Mouse (Mus musculus) ovary, adult 18-20 months (tissue): ENCODE data around the gene Kcne1.

Experiments
- DNase-seq: peaks from one replicate; pipeline ENCODE4 v3.0.0; 2022; ENCODE audit warnings: low spot score, mixed read lengths

Gene Kcne1

DNA sequence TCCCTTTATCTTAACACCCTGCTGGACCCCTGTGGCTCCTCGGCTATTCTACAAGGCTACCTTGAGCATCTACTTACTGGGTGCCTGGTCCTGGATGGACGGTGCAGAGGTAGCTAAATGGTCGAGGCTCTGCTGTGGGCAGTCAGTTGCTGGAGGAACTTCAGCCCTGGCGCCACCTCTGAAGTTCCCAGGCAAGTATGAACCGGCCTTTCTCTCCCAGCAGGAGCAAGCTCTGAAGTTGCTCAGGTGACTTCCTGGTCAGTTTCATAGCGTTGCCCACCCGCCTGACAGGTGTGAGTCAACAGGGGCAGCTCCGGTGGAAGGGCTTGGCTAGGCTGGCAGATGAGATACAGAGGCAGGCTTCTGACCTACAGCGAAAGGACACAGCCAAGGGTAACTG, at the start of gene Kcne1:
Kcne1 (minus strand) TSS at position 240 of the 400 bp plus-strand sequence.
- DNase-seq, result no peak

DNA sequence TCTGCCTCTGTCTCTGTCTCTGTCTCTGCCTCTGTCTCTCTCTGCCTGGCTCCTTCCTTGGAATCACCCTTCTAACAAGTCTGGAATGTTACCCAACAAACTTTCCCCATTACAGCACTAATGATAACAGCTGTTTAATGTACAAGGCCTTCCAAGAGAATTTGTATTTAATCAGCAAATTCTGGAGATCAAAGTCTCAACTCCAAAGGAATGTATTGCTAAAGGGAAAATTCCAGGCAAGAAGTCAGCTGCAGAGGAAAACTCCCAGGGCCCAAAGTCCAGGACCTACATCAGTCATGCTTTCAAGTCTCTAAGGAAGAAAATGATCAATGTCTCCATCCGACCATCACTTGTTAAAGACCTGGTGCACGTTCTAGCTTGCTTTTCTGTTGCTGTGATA, 48.6 kb upstream of the Kcne1 start:
- DNase-seq, result no peak

DNA sequence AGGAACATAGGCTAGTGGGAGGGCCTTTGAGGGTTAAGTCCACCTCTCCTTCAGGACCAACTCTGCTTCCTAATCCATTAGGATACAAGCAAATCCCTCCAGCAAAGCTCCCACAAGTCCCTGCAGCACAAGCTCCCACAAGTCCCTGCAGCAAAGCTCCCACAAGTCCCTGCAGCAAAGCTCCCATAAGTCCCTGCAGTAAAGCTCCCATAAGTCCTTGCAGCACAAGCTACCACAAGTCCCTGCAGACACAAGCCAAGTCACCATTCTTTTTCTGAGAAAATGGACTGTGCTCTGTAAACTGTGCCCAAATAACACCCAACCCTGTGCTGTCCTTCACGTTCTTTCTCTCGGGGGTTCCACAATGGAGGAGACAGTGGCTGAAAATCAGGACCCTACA, 44.9 kb upstream of the Kcne1 start:
- no peak for DNase-seq

DNA sequence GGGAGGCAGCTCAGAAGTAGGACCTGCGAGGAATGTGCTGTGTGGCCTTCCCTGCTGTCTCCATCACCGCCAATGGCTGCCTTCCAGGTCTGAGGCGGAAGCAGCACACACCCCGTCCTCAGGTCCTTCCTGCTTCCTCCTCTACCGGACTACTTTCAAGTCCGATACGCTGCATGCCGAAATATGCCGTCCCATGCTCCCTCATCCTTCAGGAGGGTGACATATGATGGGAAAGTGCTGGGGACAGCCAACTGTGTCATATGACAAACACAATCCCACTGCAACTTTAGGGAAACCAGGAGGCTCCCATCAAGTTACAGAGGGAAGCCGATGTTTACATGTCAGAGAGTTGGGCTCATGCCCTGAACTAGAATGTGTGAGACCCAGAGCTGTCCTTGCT, 43.8 kb upstream of the Kcne1 start:
- DNase-seq, result no peak

DNA sequence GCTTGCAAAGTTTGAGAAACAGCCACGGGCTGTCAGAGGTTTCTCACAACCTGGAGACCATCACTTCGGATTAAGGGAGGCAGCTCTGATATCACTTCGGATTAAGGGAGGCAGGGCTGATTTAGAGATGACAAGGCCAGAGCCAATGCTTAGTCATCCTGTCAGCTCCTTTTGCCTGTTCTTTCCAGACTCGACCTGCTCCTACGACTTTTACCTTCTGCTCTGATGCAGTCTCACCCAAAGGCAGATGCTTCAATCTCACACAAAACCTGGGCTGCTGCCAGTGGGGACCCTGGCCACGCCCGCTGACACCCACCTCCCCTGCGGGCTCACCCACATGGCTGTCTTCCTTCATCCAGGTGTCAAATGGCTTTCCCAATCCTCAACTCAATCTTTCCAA, 42.9 kb upstream of the Kcne1 start:
- no peak for DNase-seq

DNA sequence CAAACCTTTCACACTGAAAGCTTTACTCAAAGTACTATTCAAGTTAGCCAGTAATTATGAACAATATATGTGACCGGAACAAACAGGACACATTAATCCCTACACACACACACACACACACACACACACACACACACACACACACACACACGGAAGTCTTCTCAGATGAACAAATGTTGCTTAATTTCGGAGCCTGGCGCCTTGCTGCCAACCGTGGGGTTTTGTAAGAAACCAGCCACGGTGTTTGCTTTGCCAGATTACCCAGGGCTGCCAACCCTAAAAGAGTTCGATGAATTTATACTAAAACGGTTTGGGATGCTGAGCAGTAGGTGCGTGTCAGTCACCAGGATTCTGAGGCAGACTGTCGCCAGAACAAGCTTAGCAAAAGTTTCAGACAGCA, 41.9 kb upstream of the Kcne1 start:
- no peak for DNase-seq

DNA sequence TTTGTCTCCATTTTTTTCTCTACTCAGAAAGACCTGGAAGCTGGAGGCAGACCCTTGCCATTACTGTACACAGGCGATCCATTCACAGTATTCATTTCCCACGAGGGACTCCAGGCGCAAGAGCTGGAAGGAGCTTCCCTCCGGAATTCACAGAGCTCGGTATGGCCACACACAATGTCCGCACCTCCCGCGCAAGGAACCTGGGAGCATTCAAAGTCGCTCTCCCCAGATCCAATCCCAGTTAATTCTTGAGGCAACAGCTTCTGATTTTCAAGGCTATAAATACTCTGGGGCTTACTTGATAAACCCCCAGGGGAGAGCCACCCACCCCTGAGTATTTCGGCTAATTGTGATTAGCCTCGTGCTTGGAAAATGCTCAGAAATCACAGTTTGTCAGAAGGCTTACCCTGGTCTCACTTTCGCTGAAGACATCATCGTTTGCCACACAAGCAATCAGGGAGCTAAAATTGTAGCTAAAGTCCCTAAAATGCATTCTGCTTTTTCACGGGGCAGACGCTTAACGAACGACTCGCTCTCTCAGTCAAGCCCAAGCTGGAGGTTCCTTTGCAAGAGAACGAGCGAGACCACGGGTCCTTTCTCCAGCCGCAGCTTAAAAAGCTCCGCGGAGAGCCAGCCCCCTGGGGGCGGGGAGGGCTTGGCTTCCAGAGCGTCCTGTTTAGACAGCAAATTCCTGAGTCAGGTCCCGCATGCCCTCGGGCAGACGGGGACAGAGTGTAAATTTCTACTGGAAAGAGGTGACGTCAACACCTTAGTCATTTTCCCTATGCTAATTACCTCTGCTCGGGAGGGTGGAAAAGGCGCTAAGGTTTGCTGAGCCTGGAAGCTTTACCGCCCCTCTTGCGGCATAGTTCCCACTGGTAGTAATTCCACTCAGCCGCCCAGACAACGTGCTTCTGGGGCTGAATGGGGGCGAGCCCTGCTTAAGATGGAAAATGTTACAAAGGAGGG, 40.5 kb upstream of the Kcne1 start:
- DNase-seq, result peak; percentile 83

DNA sequence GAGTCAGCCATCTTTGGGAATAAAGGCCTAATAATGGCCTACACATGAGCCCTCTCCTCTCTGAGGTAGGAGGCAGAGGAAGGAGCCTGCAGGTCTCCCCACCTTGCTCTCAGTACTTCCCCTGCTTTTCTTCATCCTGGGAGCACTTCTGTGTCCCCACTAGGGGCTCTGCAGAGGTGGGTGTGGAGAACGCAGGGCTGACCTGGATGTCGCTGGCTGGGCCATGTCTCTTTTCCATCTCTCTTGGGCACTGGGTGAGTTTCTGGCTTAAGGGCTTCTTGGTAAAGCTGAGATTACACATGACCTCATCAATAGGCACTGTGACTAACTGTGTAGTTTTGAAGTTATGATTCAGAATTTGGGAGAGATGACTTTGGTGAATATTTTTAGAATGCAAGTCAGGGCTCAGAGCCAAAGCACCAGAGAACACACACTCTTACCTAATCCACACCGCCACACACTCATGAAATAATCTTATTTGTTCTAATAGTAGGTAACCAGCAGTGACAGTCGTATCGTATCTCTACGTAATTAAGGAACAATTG, 39.4 kb upstream of the Kcne1 start:
- no peak for DNase-seq

DNA sequence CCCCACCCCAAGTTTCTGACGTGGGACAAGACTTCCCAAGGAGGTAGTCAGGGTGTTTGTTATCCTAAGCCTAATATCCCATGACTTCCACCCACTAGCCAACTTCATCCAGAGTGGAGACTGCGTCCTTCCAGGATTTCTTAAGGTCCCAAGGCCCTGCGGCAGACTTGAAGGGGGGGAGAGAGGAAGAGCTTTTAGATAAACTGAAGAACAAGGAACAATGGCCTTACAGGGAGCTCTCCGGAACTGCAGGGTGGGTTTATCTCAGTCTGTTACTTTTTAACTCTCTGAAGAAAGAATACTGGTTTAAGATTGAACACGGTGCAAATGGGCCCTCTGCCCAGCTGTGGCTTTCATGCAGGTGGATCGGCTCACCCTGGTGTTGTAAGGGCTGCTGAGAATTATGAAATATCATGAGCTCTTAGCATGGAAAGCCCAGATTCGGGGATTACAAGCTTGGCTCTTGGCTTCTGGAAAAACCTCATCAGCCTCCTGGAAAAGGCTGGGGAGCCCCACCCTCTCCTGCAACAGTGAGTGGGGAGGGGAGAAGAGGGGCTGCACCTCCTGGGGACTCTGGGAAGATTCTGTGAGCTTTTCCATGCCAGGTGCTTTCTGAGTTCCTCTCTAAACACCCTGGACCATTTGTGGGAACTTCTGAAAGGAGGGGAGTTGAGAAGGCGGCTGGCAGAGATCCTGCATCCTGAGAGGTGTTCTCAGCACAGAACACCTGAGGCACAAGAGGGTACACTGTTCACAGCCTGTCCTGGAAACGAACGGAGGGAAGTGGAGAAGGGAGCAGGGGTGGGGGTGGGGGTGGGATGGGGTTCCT, 38.7 kb upstream of the Kcne1 start:
- no peak for DNase-seq

DNA sequence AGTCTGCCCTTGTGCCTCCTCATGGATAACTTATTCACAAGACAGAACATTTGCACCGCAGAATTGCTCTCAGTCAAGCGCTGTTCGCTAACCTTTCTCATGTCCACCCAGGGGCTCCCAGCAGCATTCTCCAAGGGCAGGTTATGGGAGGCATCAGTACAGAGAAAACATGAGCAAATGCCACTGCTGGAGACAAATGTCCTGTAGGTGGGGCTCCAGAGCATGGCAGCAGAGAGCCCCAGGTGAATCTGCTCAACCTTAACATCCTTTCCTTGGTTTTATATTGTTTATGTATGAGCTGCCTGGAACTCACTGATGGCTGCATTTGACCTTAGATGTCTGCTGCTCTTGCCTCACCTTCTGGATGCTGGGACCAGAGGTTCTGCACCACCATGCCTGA, 34.5 kb upstream of the Kcne1 start:
- DNase-seq, result no peak

DNA sequence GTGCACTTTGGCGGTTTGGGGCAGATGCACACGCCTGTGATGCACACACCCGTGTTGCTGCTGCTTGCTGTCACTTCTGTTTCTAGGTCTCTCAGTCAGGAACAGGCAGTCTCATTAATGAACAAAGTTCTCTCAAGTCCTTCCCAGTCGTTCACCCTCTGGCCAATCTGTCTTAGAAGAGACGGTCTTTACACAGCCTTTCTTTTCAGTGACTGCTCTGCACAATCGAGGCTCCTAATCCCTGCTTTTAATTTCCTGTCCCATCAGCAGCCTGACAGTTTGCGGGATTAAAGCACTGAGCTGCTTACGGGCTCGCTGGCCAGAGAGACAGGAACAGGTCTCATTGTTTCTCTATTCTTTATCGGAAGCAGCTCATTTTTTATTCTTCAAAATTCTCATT, 28.4 kb upstream of the Kcne1 start:
- no peak for DNase-seq

DNA sequence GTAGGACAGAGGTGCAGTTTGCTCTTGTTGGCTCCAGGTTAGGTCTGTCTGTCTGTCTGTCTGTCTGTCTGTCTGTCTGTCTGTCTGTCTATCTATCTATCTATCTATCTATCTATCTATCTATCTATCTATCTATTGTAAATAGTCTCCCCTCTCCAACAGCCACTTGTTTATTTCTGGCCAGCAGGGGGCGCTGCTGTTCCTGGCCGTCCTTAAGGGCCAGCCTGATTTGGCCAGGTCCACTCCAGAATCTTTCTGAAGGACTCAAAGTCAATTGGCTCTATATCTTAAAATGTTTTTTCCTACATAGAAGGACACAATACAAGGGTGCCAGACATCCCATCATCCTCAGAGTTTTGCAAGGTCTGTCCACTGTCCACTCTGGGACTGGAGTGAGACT, 25.8 kb upstream of the Kcne1 start:
- DNase-seq, result no peak

DNA sequence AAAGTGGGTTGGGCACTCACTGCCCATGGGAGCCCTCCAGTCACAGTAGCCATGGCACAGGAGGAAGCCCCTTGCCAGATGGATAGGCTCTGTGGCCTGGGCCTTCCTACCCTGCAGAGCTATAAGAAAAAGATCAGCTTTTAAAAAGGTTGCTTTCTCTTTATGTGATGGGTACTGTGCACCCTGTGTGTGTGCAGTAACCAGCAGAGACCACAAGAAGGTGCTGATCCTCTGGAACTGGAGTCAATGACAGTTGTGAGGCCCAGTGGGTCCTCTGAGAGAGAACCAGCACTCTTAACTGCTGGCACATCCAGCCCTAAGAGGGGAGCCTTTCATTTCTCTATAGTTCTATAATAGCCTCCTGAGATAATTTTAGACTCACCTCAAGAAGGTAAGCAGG, 24.1 kb upstream of the Kcne1 start:
- DNase-seq, result no peak

DNA sequence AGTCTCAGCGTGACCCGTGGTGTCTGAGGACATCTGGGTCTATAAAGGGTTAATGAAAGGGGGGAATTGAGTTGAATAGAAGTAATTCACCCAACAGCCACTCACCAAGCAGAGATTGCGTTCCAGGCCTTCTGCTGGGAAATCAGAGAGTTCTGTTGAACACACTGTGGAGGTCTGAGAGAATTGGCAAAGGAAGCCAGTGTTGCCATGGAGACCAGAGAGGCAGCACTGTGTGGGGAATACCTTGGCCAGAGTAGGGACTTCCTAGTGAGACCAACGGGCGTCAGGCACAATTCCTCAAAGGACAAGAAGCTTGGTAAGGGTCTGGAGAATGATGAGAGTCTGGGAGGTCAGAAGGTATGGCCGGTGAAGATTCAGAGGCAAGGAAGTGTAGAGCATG, 23.2 kb upstream of the Kcne1 start:
- DNase-seq, result no peak

DNA sequence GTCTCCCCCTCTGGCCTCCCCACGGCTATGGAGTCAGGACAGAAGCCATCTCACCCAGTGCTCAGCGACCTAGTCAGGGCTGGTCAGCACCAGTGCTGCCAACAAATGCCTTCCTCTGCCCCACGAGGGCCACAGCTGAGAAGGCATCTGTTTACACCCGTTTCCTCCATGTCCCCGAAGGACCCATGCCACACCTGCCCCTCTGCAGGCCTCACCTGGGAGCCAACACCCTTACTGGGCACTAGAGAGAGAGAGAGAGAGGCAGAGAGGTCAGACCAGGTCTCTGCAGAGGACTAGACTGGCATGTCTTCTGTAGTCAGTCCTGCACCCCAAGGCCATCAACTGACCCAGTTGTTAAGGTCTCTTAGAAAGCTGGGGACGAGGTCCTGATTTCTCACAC, 21.8 kb upstream of the Kcne1 start:
- no peak for DNase-seq

DNA sequence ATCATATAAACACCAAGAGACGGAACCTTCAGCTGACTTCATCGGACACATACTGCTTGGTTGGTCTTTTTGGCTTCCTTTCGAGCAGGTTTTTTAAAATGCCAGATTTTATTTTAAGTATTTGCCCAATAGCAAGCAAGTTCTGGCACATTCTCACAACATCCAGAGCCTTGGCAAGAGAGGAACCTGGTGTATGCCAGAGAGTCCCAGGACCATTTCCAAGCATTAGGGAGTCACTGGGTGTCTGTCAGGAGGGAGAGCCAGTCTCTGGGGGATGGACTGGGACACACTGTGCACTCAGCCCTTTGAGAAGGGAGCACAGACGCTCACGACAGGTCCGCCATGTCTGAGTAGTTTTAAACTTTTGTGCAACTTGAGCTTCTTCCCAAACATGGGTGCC, 17.7 kb upstream of the Kcne1 start:
- DNase-seq, result no peak

DNA sequence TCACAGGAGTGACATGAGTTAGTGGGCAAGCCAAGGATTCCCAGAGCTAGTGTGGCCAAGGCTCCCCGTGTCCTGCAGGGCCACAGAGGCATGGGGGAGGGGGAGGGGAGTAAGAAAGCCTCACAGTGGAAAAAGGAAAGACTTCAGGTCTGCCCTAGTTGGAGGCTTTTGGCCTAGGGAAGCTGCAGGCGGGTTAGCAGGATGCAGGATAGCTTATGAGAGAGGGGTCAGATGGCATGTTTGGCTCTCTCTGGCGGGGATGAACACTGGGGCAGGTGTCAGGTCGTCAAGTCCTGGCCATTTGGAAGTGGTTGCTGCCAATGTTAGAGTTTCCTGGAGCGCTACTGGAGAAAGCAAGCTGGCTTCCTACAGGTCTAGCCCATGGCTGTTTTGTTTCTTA, 12.4 kb upstream of the Kcne1 start:
- no peak for DNase-seq

DNA sequence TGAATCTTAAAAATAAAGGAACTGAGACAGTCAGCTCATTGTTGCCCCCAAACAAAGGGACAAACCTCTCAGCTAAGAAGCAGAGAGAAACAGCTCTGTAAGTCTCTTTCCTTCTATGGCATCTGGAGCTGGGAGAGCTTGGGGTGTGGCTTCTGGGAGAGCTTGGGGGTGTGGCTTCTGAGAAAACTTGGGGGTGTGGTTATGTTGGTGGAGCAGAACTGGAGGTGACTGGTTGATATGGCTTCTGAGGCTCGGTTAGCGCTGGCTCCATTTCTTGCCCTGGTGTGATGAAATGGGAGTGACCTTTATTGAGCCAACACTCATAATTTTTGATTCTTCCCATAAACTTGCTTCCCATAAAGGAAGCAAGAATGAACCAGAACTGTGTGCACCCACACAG, 10.0 kb upstream of the Kcne1 start:
- no peak for DNase-seq

DNA sequence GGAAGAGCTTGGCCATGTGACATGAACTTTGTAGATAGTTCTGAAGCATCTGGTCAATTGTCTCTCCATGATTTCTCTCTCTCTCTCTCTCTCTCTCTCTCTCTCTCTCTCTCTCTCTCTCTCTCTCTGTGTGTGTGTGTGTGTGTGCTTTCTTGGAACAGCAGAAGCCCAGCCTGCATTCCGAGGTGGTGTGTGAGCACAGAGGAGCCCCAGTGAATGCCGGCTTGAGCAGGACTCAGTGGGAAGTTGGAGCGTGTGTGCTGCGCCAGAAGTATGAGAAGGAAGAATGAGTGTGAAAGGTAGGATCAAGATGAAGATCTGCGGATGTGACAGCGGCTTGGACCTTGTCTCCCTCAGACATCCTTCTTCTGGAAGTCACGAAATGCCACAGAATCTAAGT, 6.2 kb upstream of the Kcne1 start:
- no peak for DNase-seq

DNA sequence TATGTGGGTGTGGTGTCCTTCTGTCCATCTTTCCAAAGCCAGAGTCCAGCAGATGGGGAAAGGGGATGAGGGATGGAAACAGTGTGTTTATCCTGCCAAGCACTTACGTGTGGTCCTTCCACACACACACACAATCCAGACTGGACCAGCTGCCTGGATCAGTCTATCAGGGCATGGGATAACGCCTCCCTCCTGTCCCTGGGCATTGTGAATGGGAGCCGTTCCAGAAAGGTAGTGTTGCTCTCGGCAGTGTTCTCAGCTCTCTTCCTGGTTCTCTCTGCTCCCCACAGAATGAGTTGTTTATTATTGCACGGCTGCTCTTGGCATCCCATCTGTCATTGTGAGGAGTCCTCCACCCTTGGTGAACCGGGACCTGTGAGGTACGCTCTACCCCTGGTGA, 1.4 kb upstream of the Kcne1 start:
- no peak for DNase-seq

DNA sequence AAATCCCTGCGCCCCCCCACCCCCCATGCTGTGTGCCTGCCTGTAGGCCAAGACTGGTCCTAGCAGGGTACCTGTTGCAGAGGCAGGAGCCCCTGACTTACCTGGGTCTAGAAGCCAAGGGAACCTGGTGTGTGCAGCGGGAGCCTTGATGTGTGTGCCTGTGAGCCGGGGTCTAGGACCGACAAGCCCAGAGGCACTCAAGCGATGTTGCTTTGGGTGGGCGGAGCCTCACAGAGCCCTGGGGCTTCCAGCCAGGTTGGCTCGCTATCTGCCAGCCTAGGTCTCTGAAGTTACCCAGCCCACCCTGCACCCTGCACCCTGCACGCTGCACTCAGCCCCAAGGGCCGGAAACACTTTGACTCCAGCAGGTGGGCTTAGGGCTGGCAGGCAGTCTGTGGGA, 534 bp downstream of the Kcne1 start:
- DNase-seq, result no peak

DNA sequence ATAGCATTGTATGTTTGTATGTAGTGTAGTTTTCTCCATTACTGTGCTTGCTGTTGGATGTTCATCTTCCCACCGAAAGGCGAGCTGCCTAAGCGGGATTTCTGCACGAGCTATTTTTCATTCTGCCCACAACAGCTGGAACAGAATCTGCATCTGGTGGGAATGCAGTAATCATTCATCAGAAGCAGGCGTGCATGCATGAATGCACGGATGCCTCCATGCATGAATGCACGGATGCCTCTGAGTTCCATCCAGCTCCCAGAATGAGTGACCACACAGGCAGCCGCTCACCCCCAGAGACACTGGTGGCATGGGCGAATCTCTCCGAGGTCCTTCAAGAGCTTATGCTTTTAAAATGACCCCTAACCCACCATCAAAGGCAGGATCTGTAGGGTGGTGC, 1.7 kb downstream of the Kcne1 start:
- DNase-seq, result no peak

DNA sequence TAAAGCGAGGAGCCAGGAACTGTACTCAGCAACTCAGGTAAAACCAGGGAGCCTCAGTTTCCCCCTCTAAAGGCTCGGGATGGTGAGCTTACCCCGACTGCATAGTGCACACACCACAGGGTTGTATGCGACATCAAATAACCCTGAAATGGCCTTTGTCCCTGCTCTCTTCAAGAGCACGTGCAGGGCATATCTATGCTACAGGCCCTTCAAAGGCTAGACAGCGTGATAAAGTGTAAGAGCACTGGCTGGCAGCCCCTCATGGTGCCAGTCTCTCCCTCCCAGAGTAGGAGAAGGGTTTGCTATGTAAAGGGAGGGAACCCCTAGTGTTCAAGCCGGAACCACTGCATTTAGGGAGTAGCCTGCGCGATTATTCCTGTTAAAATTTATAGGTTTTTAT, 2.2 kb downstream of the Kcne1 start:
- DNase-seq, result no peak
